Mouse (Mus musculus): ENCODE results near the gene Ntn4.
"Not testable (repeated sequence)": the region's sequence is repeated elsewhere in the genome, so short reads cannot be mapped to it uniquely, and the experiment has no call there.

Ntn4 gene

GRCm38 (mm10) chr10:93683896-93684295 is 43.4 kb downstream of the Ntn4 start:
- DNase-seq (ENCODE audit: low spot score in 2 of 2), result no peak

GRCm38 (mm10) chr10:93685416-93685815 is 44.9 kb downstream of the Ntn4 start:
- not testable (repeated sequence) for DNase-seq (ENCODE audit: low spot score in 2 of 2)

GRCm38 (mm10) chr10:93686579-93686978 is 46.1 kb downstream of the Ntn4 start:
- DNase-seq (ENCODE audit: low spot score in 2 of 2), result no peak

GRCm38 (mm10) chr10:93687781-93688180 is 47.3 kb downstream of the Ntn4 start:
- no peak for DNase-seq (ENCODE audit: low spot score in 2 of 2)

- DNase-seq (ENCODE audit: low spot score in 2 of 2), result peak; percentile 26 to 39
These were observed 48.1 kb downstream of the Ntn4 start for GRCm38 (mm10) chr10:93688306-93689171.

- DNase-seq (ENCODE audit: low spot score in 2 of 2), result no peak
These were observed 50.9 kb downstream of the Ntn4 start for GRCm38 (mm10) chr10:93691344-93691743.

GRCm38 (mm10) chr10:93695043-93695791 is 54.7 kb downstream of the Ntn4 start:
- DNase-seq (ENCODE audit: low spot score in 2 of 2), result no peak

GRCm38 (mm10) chr10:93696001-93696400 is 55.5 kb downstream of the Ntn4 start:
- no peak for DNase-seq (ENCODE audit: low spot score in 2 of 2)

- no peak for DNase-seq (ENCODE audit: low spot score in 2 of 2)
These were observed 57.5 kb downstream of the Ntn4 start for GRCm38 (mm10) chr10:93697866-93698483.

- DNase-seq (ENCODE audit: low spot score in 2 of 2), result no peak
These were observed 59.4 kb downstream of the Ntn4 start for GRCm38 (mm10) chr10:93699689-93700478.

GRCm38 (mm10) chr10:93700589-93701363 is 60.3 kb downstream of the Ntn4 start:
- no peak for DNase-seq (ENCODE audit: low spot score in 2 of 2)

- no peak for DNase-seq (ENCODE audit: low spot score in 2 of 2)
These were observed 63.5 kb downstream of the Ntn4 start for GRCm38 (mm10) chr10:93703946-93704345.

- no peak for DNase-seq (ENCODE audit: low spot score in 2 of 2)
These were observed 66.9 kb downstream of the Ntn4 start for GRCm38 (mm10) chr10:93707149-93708075.

- DNase-seq (ENCODE audit: low spot score in 2 of 2), result no peak
These were observed 67.6 kb downstream of the Ntn4 start for GRCm38 (mm10) chr10:93708076-93708473.

GRCm38 (mm10) chr10:93708515-93708914 is 68.0 kb downstream of the Ntn4 start:
- no peak for DNase-seq (ENCODE audit: low spot score in 2 of 2)

- DNase-seq (ENCODE audit: low spot score in 2 of 2), result no peak
These were observed 69.1 kb downstream of the Ntn4 start for GRCm38 (mm10) chr10:93709536-93709935.

GRCm38 (mm10) chr10:93721625-93722337 is 81.3 kb downstream of the Ntn4 start:
- no peak for DNase-seq (ENCODE audit: low spot score in 2 of 2)

- peak; percentile 34 to 37 for DNase-seq (ENCODE audit: low spot score in 2 of 2)
These were observed 83.6 kb downstream of the Ntn4 start for GRCm38 (mm10) chr10:93723942-93724542.

GRCm38 (mm10) chr10:93728131-93728530 is 87.7 kb downstream of the Ntn4 start:
- no peak for DNase-seq (ENCODE audit: low spot score in 2 of 2)

Measured in heart, adult 9 months (tissue).